Mouse (Mus musculus) frontal cortex, postnatal 36 days (tissue): ENCODE data around the gene Wdr19.
"Not testable (repeated sequence)": the region's sequence is repeated elsewhere in the genome, so short reads cannot be mapped to it uniquely, and the experiment has no call there.

Experiments used
- DNase-seq, 2 experiments: peaks; one replicate each; pipeline ENCODE4 v3.0.0; 2022; ENCODE audit warnings: low spot score in 2 of 2

Wdr19 gene

DNA sequence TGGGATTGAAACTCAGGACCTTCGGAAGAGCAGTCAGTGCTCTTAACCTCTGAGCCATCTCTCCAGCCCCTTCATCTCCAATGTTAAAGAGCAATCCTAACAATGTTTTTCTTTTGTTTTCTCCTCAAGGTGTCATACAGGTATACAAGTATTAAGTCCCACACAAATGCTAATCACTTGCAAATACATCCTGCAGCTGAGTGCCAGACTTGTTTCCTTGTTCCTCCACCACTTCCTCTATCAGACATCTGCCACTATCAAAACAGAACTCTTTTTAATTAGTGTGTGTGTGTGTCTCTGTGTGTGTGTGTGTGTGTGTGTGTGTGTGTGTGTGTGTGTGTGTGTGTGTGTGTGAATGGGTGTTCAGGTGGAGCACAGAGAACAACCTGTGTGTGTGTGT is 100.1 kb downstream of the Wdr19 start:
- not testable (repeated sequence) for DNase-seq

DNA sequence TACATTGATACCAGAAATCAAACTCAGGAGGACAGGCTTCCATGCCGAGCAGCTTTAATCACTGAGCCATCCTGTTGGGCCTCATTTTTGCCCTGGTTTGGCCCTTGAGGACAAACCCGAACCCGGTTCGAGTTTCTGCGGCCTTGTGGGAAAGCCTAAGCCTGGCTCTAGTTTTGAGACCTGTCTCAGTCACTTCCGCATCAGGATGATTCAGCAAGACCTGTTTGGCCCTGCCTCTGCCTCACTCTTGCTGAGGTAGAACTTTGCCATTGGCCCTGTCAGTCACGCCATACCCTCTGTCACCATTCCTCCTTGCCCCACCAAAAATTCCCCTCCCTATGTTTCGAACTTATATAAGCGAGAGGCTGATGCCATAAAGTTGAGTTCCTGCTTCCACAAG is 100.6 kb downstream of the Wdr19 start:
- DNase-seq = no peak

DNA sequence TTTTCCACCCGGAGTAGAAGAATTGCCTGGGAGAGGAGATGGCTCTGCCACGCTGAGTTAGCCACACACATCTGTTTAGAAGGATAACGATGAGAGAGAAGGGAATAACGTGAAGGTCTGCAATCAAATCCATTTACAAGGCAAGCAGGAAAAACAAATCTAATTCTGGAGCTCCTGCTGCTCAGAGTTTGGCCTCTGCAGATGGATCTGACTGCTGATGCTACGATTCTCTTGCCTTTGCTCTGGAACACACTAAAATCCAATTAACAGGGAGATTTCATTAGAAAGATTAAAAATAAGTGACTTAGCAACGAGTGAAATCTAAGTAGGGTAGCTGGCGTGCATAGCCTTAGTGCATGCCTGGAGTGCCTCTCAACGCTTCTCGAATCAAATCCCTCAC is 106.0 kb downstream of the Wdr19 start:
- DNase-seq = no peak

DNA sequence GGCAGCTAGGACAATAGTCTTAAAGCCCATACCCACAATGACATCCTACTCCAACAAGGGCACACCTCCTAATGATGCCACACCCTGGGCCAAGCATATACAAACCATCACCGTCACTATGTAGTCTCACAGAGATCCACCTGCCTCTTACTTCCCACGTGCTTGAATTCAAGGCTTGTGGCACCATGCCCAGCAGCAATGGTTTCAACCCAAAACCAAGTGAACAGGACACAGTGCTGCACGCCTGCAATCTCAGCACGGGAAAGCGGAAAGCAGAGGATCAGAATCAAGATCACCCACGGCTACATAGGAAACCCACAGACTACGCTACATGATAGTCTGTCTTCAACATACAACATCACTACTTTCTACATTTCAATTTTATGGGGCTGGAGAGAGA is 108.7 kb downstream of the Wdr19 start:
- no peak for DNase-seq

DNA sequence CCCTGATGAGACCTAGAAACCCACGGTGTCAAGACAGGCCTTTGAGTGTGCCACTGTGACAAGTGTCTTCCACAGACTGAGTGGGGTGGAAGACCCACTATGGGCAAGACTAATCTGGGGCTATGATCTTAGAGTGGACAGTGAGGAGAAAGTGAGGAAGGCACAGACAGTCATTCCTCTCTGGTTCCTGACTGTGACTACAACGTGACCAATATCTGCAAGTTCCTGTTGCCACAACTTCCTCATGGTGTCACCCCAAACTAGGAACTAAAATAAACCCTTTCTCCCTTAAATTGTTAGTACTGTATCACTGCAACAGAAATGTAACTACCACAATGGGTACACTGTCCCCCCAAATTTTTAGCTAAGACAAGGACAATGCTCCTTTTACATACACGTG is 109.4 kb downstream of the Wdr19 start:
- no peak for DNase-seq
